Mouse (Mus musculus) limb, embryonic 10.5 days (tissue): ENCODE data around the gene Zdhhc14. TPM values are rescaled to one million over a fixed set of nuclear protein-coding genes. Genes with fewer than 3 reads are reported as not detected.
A peak's percentile ranks its signal among the peaks of the same experiment; 100 is the strongest.

Experiments
- DNase-seq: peaks from one replicate; pipeline ENCODE4 v3.0.0-alpha.2; 2017; ENCODE audit warnings: low spot score
- H3K27ac ChIP-seq: fragments of 300-500 bp; sonication (generic); 2 replicates; pipeline ENCODE4 v1.5.1; 2016; ENCODE audit warnings: mild to moderate bottlenecking
- H3K27me3 ChIP-seq: fragments of 300-500 bp; sonication (generic); 2 replicates; pipeline ENCODE4 v1.6.1; 2016; ENCODE audit warnings: low read depth, mild to moderate bottlenecking; ENCODE audit not compliant: poor library complexity, severe bottlenecking
- H3K36me3 ChIP-seq: fragments of 300-500 bp; sonication (generic); 2 replicates; pipeline ENCODE4 v1.6.1; 2016; ENCODE audit warnings: mild to moderate bottlenecking, moderate library complexity
- H3K4me1 ChIP-seq: fragments of 300-500 bp; sonication (generic); 2 replicates; pipeline ENCODE4 v1.6.1; 2016
- H3K4me3 ChIP-seq: fragments of 300-500 bp; sonication (generic); 2 replicates; pipeline ENCODE4 v1.5.1; 2016; ENCODE audit warnings: mild to moderate bottlenecking, moderate library complexity
- H3K9me3 ChIP-seq: fragments of 300-500 bp; sonication (generic); replicated peaks from 2 replicates; pipeline ENCODE4 v1.6.1; 2016; ENCODE audit warnings: mild to moderate bottlenecking
- WGBS: fragments of 180-500 bp; shearing (Covaris S2); methylation state at CpG from one replicate; pipeline ENCODE4 v1.1.7; 2016; 5-methylcytosine and 5-hydroxymethylcytosine counted together
- polyA plus RNA-seq: library from polyadenylated mRNA; unstranded; fragments of >200 nt; fragmentation: Nextera tagmentation; extraction: Ambion mirVana; gene quantifications from 2 replicates; pipeline ENCODE4 v1.2.1, GENCODE M21; 2016

Zdhhc14 gene
- polyA plus RNA-seq, 1 experiment from 2014 or later, result 0.66 TPM

GRCm38 (mm10) chr17:5716912-5717311 is 224.6 kb downstream of the Zdhhc14 start:
- Histone ChIP-seq H3K4me3 (no peak overlapping the region), H3K4me1 (peaks cover 11% of the 10 kb centered on the region), H3K36me3 (no peaks in the 10 kb centered on the region), H3K9me3 (no peaks in the 10 kb centered on the region), H3K27me3 (no peaks in the 10 kb centered on the region), H3K27ac (no peak overlapping the region)
- 81% methylated on average over 4 of the region's 4 CpGs for WGBS
- no peak for DNase-seq

- Histone ChIP-seq H3K4me3 (no peak overlapping the region), H3K9me3 (no peaks in the 10 kb centered on the region), H3K27ac (no peak overlapping the region), H3K36me3 (no peaks in the 10 kb centered on the region), H3K4me1 (peaks cover 17% of the 10 kb centered on the region), H3K27me3 (no peaks in the 10 kb centered on the region)
- no peak for DNase-seq
- 79% methylated on average over 7 of the region's 7 CpGs for WGBS
These were observed 226.5 kb downstream of the Zdhhc14 start for GRCm38 (mm10) chr17:5718768-5719387.

- Histone ChIP-seq H3K27ac (no peak overlapping the region), H3K36me3 (no peaks in the 10 kb centered on the region)
- WGBS, result 83% methylated on average over 2 of the region's 2 CpGs
These were observed 230.4 kb downstream of the Zdhhc14 start for GRCm38 (mm10) chr17:5722802-5723201.

GRCm38 (mm10) chr17:5723601-5724189 is 231.3 kb downstream of the Zdhhc14 start:
- no peaks in the 10 kb centered on the region for H3K27me3 ChIP-seq
- no peak overlapping the region for H3K4me3 ChIP-seq
- peak overlapping the region; percentile 67 for H3K27ac ChIP-seq
- peak; percentile 42 for DNase-seq
- no peaks in the 10 kb centered on the region for H3K36me3 ChIP-seq
- H3K4me1 ChIP-seq, result peaks cover 22% of the 10 kb centered on the region
- 27% methylated on average over 10 of the region's 10 CpGs for WGBS
- H3K9me3 ChIP-seq, result no peaks in the 10 kb centered on the region

More at GRCm38 (mm10) chr17:5722802-5723201, 230.4 kb downstream of the Zdhhc14 start:
- Histone ChIP-seq H3K4me3 (no peak overlapping the region), H3K27me3 (no peaks in the 10 kb centered on the region), H3K4me1 (peaks cover 26% of the 10 kb centered on the region), H3K9me3 (no peaks in the 10 kb centered on the region)
- DNase-seq, result no peak

- no peaks in the 10 kb centered on the region for H3K36me3 ChIP-seq
- H3K4me3 ChIP-seq, result no peak overlapping the region
- 0 out of 2 replicates have a peak, but pooled peaks cover 4% of the 10 kb centered on the region for H3K4me1 ChIP-seq
- H3K9me3 ChIP-seq, result no peaks in the 10 kb centered on the region
- 54% methylated on average over 4 of the region's 4 CpGs for WGBS
- no peak for DNase-seq
- no peaks in the 10 kb centered on the region for H3K27me3 ChIP-seq
- no peak overlapping the region for H3K27ac ChIP-seq
These were observed 237.3 kb downstream of the Zdhhc14 start for GRCm38 (mm10) chr17:5729587-5730125.

GRCm38 (mm10) chr17:5730538-5730937 is 238.2 kb downstream of the Zdhhc14 start:
- H3K9me3 ChIP-seq, result no peaks in the 10 kb centered on the region
- H3K4me1 ChIP-seq, result no peaks in the 10 kb centered on the region
- no peaks in the 10 kb centered on the region for H3K36me3 ChIP-seq
- WGBS, result 88% methylated on average over 5 of the region's 5 CpGs
- no peak overlapping the region for H3K27ac ChIP-seq
- no peaks in the 10 kb centered on the region for H3K27me3 ChIP-seq
- no peak overlapping the region for H3K4me3 ChIP-seq
- no peak for DNase-seq

GRCm38 (mm10) chr17:5733400-5733799 is 241.0 kb downstream of the Zdhhc14 start:
- no peak overlapping the region for H3K27ac ChIP-seq
- no peaks in the 10 kb centered on the region for H3K9me3 ChIP-seq
- 30% methylated on average over 7 of the region's 7 CpGs for WGBS
- DNase-seq, result no peak
- H3K4me1 ChIP-seq, result no peaks in the 10 kb centered on the region
- H3K4me3 ChIP-seq, result no peak overlapping the region
- no peaks in the 10 kb centered on the region for H3K27me3 ChIP-seq
- no peaks in the 10 kb centered on the region for H3K36me3 ChIP-seq

- Histone ChIP-seq H3K9me3 (no peaks in the 10 kb centered on the region), H3K36me3 (no peaks in the 10 kb centered on the region), H3K27me3 (no peaks in the 10 kb centered on the region), H3K4me1 (peaks cover 9% of the 10 kb centered on the region), H3K27ac (no peak overlapping the region), H3K4me3 (no peak overlapping the region)
- WGBS, result 96% methylated on average over 6 of the region's 6 CpGs
- DNase-seq, result no peak
These were observed 248.7 kb downstream of the Zdhhc14 start for GRCm38 (mm10) chr17:5741061-5741460.

- Histone ChIP-seq H3K4me3 (no peak overlapping the region), H3K4me1 (peaks cover 9% of the 10 kb centered on the region), H3K27me3 (no peaks in the 10 kb centered on the region), H3K27ac (no peak overlapping the region), H3K36me3 (no peaks in the 10 kb centered on the region), H3K9me3 (no peaks in the 10 kb centered on the region)
- no peak for DNase-seq
- 91% methylated on average over 5 of the region's 5 CpGs for WGBS
These were observed 251.7 kb downstream of the Zdhhc14 start for GRCm38 (mm10) chr17:5744016-5744415.

GRCm38 (mm10) chr17:5746378-5746777 is 254.0 kb downstream of the Zdhhc14 start:
- Histone ChIP-seq H3K9me3 (no peaks in the 10 kb centered on the region), H3K4me1 (peaks cover 9% of the 10 kb centered on the region), H3K4me3 (no peak overlapping the region), H3K36me3 (no peaks in the 10 kb centered on the region), H3K27me3 (no peaks in the 10 kb centered on the region), H3K27ac (no peak overlapping the region)
- WGBS, result 91% methylated on average over 3 of the region's 3 CpGs
- no peak for DNase-seq

GRCm38 (mm10) chr17:5747539-5748500 is 255.5 kb downstream of the Zdhhc14 start:
- Histone ChIP-seq H3K27me3 (no peaks in the 10 kb centered on the region), H3K36me3 (no peaks in the 10 kb centered on the region), H3K4me3 (no peak overlapping the region), H3K27ac (no peak overlapping the region), H3K9me3 (no peaks in the 10 kb centered on the region), H3K4me1 (peaks cover 5% of the 10 kb centered on the region)
- WGBS, result 85% methylated on average over 16 of the region's 16 CpGs
- no peak for DNase-seq

- Histone ChIP-seq H3K27ac (no peak overlapping the region), H3K4me1 (peaks cover 7% of the 10 kb centered on the region), H3K4me3 (no peak overlapping the region), H3K36me3 (no peaks in the 10 kb centered on the region), H3K9me3 (no peaks in the 10 kb centered on the region), H3K27me3 (no peaks in the 10 kb centered on the region)
- WGBS, result 7% methylated on average over 4 of the region's 4 CpGs
- no peak for DNase-seq
These were observed 256.1 kb downstream of the Zdhhc14 start for GRCm38 (mm10) chr17:5748501-5748894.

GRCm38 (mm10) chr17:5750278-5750677 is 257.9 kb downstream of the Zdhhc14 start:
- DNase-seq, result no peak
- no peak overlapping the region for H3K27ac ChIP-seq
- H3K4me1 ChIP-seq, result peaks cover 7% of the 10 kb centered on the region
- H3K36me3 ChIP-seq, result no peaks in the 10 kb centered on the region
- H3K4me3 ChIP-seq, result no peak overlapping the region
- no peaks in the 10 kb centered on the region for H3K9me3 ChIP-seq
- 77% methylated on average over 4 of the region's 4 CpGs for WGBS
- H3K27me3 ChIP-seq, result no peaks in the 10 kb centered on the region
